Mouse (Mus musculus): Measurements from ENCODE around the gene Cfdp1.

DNA sequence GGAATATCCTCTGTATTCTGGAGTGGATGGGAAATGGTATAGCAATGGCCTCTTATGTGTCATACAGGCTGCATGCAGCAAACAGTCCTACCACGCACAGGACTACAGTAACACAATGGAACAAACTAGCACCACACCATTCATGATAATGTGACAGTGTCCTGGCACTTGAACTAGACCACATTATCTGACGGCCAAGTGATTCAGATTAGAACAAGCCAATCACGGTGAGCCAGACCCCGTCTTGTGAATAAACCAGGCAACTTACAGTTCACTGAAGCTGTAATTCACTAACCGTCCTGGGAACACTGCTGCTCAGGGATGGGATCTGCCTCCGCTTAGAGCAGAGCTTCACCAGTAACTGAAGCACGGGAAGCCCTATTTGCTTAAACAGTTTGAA lies 75.3 kb downstream of the Cfdp1 start:
- no peak for TF ChIP-seq CTCF (IDR thresholded peaks at IDR 0.05; ENCODE audit: borderline replicate concordance, insufficient read depth, low read depth, low read length)
- TF ChIP-seq POLR2A (IDR thresholded peaks at IDR 0.05; ENCODE audit: borderline replicate concordance, insufficient read depth, low read length) = no peak
